Mouse (Mus musculus) spleen, adult 2 months (tissue): ENCODE results near the gene Camta1.

ENCODE experiments used
- CTCF ChIP-seq: fragments of 200-500 bp; IDR thresholded peaks from 2 replicates; pipeline ENCODE4 v1.5.1; 2011; ENCODE audit warnings: mild to moderate bottlenecking, inconsistent platforms; ENCODE audit not compliant: insufficient read depth, insufficient read length, insufficient replicate concordance; ENCODE audit errors: extremely low read depth
- POLR2A ChIP-seq: fragments of 200-500 bp; IDR thresholded peaks from 2 replicates; pipeline ENCODE4 v1.6.1; 2011; ENCODE audit warnings: low read depth, low read length, inconsistent platforms

DNA sequence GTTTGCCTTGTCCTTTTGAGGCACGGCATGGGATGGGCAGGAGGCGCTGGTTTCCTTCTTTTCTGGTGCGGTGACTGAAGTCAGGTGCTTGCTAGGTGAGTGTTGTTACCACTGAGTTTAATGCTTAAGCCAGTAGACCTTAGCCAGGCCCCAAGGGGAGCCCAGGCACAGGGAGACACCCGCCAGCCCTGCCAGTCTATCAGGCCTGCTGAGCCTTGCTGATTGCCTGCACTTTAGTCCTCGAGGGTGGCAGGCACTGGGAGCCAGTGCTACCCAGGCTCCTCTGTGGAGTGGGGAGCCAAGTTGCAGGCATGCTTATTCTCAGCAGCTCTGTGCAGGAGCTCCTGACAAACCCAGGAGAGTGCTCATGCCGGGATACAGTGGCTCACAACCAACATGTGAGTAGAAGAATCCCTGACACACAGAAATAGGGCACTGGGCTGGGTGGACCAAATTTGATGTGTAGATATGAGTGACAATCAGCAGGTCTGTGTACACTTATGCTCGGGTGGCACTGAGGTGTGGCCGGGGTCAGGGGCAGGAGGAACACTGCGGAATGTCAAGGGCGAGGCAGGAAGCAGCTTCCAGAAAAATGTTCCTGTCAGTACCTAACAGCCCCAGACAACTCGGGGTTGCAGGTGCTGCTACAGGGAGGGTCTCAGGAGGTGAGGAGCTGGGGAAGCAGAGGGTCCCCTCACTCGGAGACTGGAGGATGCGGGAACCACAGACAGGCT, 638.2 kb downstream of the Camta1 start:
- TF ChIP-seq CTCF, result no peak
- TF ChIP-seq POLR2A, result no peak
